Mouse (Mus musculus): ENCODE measurements around the gene Prelid3b. TPM values are rescaled to one million over a fixed set of nuclear protein-coding genes. Genes with fewer than 3 reads are reported as not detected.

The Prelid3b gene
- polyA plus RNA-seq (2012; rRNA removed), result 86.2 and 87.5 TPM in 2 replicates

DNA sequence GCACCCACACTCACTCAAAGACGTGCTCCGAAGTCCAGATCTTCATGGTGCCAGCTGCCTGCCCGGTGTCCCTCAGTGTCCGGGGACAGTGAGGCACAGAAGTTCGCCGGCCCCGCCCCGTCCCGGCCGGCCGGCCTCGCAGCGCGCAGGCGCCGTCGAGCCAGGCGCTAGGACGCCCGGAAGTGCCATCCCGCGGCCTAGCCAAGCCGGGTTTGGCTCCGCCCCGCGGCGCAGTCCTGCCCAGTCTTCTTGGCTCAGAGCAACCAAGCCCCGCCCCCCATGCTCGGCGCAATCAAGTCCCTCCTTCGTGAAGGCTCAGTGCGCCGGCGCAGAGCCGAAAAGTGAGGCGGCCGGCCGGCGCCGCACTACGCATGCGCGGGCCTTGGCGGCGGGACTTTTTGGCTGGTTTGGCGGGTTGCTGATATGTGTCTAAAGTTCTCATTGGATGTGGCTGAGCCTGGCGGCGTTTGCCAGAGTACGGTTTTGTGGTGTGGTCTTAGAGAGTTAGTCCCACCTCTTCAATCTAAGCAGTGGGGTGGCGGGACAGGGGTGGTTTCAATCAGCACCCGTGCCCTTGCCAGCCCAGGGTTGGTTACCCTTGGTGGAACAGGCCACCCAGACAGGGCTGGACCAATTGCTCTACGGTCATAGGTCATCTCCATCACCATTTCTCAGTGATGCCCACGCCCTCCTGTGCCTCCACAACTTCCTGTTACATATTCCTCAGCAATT lies at the start of gene Prelid3b:
Prelid3b (minus strand) TSS at position 264 of the 732 bp plus-strand sequence.
- WGBS, result 1% methylated on average over 53 of the region's 53 CpGs
- peak; percentile 98 for DNase-seq
- H3K4me3 ChIP-seq (replicated peaks; ENCODE audit: insufficient read depth, low read depth, low read length), result peak within 1 kb of the TSS; percentile 80
- TF ChIP-seq POLR2A (IDR thresholded peaks at IDR 0.05; ENCODE audit: borderline replicate concordance, insufficient read depth, low read length) (peak; percentile 57; the same call in 1 of the 2 replicates), CTCF (IDR thresholded peaks at IDR 0.05; ENCODE audit: borderline replicate concordance, insufficient read depth, low read depth, low read length) (no peak)
- H3K4me1 ChIP-seq (ENCODE audit: control insufficient read depth, insufficient read depth, low read length), result peaks cover 2% of the 10 kb centered on the region; the same call in 1 of the 2 replicates
- H3K27ac ChIP-seq (ENCODE audit: insufficient read depth, low read length), result peak within 1 kb of the TSS; percentile 28; the same call in 1 of the 2 replicates
- no peaks in the 10 kb centered on the region for H3K27me3 ChIP-seq (ENCODE audit: control insufficient read depth, insufficient read depth, low read length)

GRCm38 (mm10) chr2:174522134-174522533 lies 49.3 kb upstream of the Prelid3b start:
- H3K4me1 ChIP-seq (ENCODE audit: control insufficient read depth, insufficient read depth, low read length), result no peaks in the 10 kb centered on the region
- DNase-seq, result no peak
- TF ChIP-seq CTCF (IDR thresholded peaks at IDR 0.05; ENCODE audit: borderline replicate concordance, insufficient read depth, low read depth, low read length) (no peak), POLR2A (IDR thresholded peaks at IDR 0.05; ENCODE audit: borderline replicate concordance, insufficient read depth, low read length) (no peak)
- H3K4me3 ChIP-seq (replicated peaks; ENCODE audit: insufficient read depth, low read depth, low read length), result no peak overlapping the region
- 93% methylated on average over 3 of the region's 3 CpGs for WGBS
- H3K27me3 ChIP-seq (ENCODE audit: control insufficient read depth, insufficient read depth, low read length), result no peaks in the 10 kb centered on the region
- no peak overlapping the region for H3K27ac ChIP-seq (ENCODE audit: insufficient read depth, low read length)

DNA sequence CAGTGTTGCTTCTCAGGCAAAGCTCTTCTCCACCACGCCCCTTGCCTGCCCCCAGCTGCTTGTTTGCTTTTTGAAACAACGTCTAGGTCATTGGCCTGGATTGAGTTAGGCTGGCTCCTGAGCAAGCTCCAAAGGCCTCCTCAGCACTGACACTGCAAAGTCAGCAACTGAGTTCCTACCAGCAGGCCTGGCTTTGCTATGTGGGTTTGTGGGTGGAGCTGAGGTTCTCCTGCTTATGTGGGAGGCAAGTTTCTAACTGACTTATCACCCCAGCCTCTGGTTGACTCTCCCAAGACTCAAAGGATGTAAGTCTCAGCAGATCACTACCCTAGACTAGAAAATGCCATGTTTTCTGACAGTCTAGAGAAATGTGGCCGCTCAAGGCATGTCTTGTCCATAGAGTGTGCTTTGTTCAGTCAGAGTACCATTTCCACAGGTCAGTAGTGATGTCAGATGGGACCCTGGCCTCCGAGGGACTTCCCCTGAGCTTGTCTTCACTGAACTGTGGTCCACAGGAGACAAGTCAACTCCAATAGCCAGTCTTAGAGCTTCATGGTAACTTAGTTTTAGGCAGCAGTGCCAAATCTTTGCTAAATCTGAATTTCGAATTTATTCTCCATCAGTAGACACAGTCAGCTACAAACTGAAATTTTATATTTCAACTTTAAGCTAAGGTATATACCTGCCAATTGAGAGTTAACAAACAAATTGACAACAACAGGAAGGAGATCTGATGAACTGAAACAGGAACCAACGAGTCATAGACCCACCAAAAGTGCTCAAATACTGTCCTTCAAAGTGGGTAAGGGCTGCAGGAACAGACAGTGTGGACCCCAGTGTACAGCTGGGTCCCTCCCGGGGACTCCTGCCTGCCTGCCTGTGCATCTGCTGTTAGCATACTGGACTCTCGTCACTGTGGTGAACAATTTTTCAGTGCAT lies 44.5 kb upstream of the Prelid3b start:
- H3K4me3 ChIP-seq (replicated peaks; ENCODE audit: insufficient read depth, low read depth, low read length), result no peak overlapping the region
- no peak for TF ChIP-seq CTCF (IDR thresholded peaks at IDR 0.05; ENCODE audit: borderline replicate concordance, insufficient read depth, low read depth, low read length)
- no peak for TF ChIP-seq POLR2A (IDR thresholded peaks at IDR 0.05; ENCODE audit: borderline replicate concordance, insufficient read depth, low read length)
- 50% methylated on average over 8 of the region's 8 CpGs for WGBS
- no peak overlapping the region for H3K27ac ChIP-seq (ENCODE audit: insufficient read depth, low read length)
- no peak for DNase-seq
- H3K4me1 ChIP-seq (ENCODE audit: control insufficient read depth, insufficient read depth, low read length), result no peaks in the 10 kb centered on the region
- H3K27me3 ChIP-seq (ENCODE audit: control insufficient read depth, insufficient read depth, low read length), result no peaks in the 10 kb centered on the region

GRCm38 (mm10) chr2:174514887-174515286 lies 42.0 kb upstream of the Prelid3b start:
- Histone ChIP-seq H3K4me3 (replicated peaks; ENCODE audit: insufficient read depth, low read depth, low read length) (no peak overlapping the region), H3K27ac (ENCODE audit: insufficient read depth, low read length) (no peak overlapping the region), H3K27me3 (ENCODE audit: control insufficient read depth, insufficient read depth, low read length) (no peaks in the 10 kb centered on the region), H3K4me1 (ENCODE audit: control insufficient read depth, insufficient read depth, low read length) (no peaks in the 10 kb centered on the region)
- WGBS, result 78% methylated on average over 4 of the region's 4 CpGs
- DNase-seq, result no peak
- TF ChIP-seq POLR2A (IDR thresholded peaks at IDR 0.05; ENCODE audit: borderline replicate concordance, insufficient read depth, low read length) (no peak), CTCF (IDR thresholded peaks at IDR 0.05; ENCODE audit: borderline replicate concordance, insufficient read depth, low read depth, low read length) (no peak)

DNA sequence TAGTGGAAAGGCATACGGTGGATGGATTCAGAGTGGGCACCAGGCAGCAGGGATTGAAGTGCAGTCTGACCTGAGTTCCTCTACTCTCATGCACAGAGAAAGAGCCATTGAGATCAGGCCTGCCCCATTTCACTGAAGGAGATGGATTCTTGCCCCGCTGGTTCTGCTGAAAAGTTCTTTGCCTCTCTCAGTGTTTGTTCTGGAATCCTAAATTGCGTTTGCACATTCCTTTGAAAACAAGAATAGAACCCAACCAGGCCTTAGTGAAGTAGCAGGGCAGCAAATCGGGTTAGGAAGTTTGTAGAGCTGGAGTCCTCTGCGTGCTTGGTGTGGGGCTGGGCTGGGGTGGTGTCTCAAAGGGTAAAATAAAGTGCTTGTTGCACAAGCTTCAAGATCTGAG lies 40.9 kb upstream of the Prelid3b start:
- no peaks in the 10 kb centered on the region for H3K4me1 ChIP-seq (ENCODE audit: control insufficient read depth, insufficient read depth, low read length)
- WGBS, result 73% methylated on average over 5 of the region's 5 CpGs
- H3K4me3 ChIP-seq (replicated peaks; ENCODE audit: insufficient read depth, low read depth, low read length), result no peak overlapping the region
- DNase-seq, result no peak
- TF ChIP-seq CTCF (IDR thresholded peaks at IDR 0.05; ENCODE audit: borderline replicate concordance, insufficient read depth, low read depth, low read length) (no peak), POLR2A (IDR thresholded peaks at IDR 0.05; ENCODE audit: borderline replicate concordance, insufficient read depth, low read length) (no peak)
- H3K27me3 ChIP-seq (ENCODE audit: control insufficient read depth, insufficient read depth, low read length), result no peaks in the 10 kb centered on the region
- H3K27ac ChIP-seq (ENCODE audit: insufficient read depth, low read length), result no peak overlapping the region

DNA sequence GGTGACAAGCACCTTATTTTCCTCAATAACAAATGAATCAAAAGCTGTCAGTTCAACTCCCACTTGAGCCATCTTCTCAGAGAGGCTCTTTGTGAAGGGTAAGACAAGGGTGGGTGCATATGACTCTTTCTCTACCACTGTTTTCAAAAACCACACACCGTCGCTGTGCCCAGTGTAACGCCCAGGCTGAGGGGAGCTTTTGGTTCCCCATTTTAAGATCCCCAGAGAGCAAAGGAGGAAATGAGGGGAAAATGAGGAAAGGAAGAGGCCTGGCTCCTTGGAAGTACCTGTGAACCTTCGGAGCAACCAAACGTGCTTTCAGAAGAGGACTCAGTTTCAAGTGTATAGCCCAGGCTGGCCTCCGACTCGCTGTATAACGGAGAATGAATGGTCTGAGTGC lies 36.9 kb upstream of the Prelid3b start:
- H3K27me3 ChIP-seq (ENCODE audit: control insufficient read depth, insufficient read depth, low read length), result no peaks in the 10 kb centered on the region
- 93% methylated on average over 8 of the region's 8 CpGs for WGBS
- no peak for DNase-seq

DNA sequence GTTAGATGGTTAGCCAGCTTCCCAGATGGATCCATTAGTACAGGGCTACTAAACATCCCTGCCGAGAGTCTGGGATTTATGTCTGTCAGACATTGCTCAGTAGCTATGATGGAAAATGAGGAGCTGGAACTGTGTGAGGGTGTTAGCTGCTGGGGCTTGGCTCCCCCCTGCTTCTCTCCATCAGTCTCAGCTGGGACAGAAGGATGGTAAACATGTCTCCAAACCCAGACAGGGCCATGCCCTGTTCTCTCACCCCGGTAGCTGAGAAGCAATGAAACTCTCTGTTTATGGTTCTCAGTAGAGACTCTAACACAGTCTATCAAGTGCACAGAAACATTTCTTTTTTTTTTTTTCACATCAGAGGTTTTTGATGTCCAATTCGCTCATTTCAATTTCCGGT lies 35.1 kb upstream of the Prelid3b start:
- no peak overlapping the region for H3K27ac ChIP-seq (ENCODE audit: insufficient read depth, low read length)
- no peak for TF ChIP-seq CTCF (IDR thresholded peaks at IDR 0.05; ENCODE audit: borderline replicate concordance, insufficient read depth, low read depth, low read length)
- TF ChIP-seq POLR2A (IDR thresholded peaks at IDR 0.05; ENCODE audit: borderline replicate concordance, insufficient read depth, low read length), result no peak
- H3K4me3 ChIP-seq (replicated peaks; ENCODE audit: insufficient read depth, low read depth, low read length), result no peak overlapping the region
- 77% methylated on average over 4 of the region's 4 CpGs for WGBS
- no peaks in the 10 kb centered on the region for H3K27me3 ChIP-seq (ENCODE audit: control insufficient read depth, insufficient read depth, low read length)
- no peaks in the 10 kb centered on the region for H3K4me1 ChIP-seq (ENCODE audit: control insufficient read depth, insufficient read depth, low read length)
- no peak for DNase-seq

More for the DNA sequence above, 36.9 kb upstream of the Prelid3b start:
- H3K4me3 ChIP-seq (replicated peaks; ENCODE audit: insufficient read depth, low read depth, low read length), result no peak overlapping the region
- no peak for TF ChIP-seq POLR2A (IDR thresholded peaks at IDR 0.05; ENCODE audit: borderline replicate concordance, insufficient read depth, low read length)
- no peaks in the 10 kb centered on the region for H3K4me1 ChIP-seq (ENCODE audit: control insufficient read depth, insufficient read depth, low read length)
- H3K27ac ChIP-seq (ENCODE audit: insufficient read depth, low read length), result no peak overlapping the region
